Mouse (Mus musculus) C2C12 (cell line): ENCODE measurements at regions not wholly inside any gene's neighbourhood (a gene's known extent, or its start where the extent isn't known, plus 50 kb on each side); places are given as distances from the start of the nearest gene placed in this dataset.

Source experiments
- CTCF ChIP-seq: IDR thresholded peaks from one replicate; pipeline ENCODE4 v1.5.1; 2011; ENCODE audit not compliant: control insufficient read depth, insufficient read depth, insufficient read length
- FOSL1 ChIP-seq: IDR thresholded peaks from one replicate; pipeline ENCODE4 v1.8.0; 2011; ENCODE audit warnings: mild to moderate bottlenecking, low read length; ENCODE audit not compliant: poor library complexity, insufficient read depth, severe bottlenecking
- MYOD1 ChIP-seq: IDR thresholded peaks from one replicate; pipeline ENCODE4 v1.6.1; 2011; ENCODE audit warnings: low read depth; ENCODE audit not compliant: control insufficient read depth, insufficient read length
- USF1 ChIP-seq: IDR thresholded peaks from one replicate; pipeline ENCODE4 v1.6.1; 2011; ENCODE audit warnings: low read depth, mild to moderate bottlenecking, control low read depth, moderate library complexity

DNA sequence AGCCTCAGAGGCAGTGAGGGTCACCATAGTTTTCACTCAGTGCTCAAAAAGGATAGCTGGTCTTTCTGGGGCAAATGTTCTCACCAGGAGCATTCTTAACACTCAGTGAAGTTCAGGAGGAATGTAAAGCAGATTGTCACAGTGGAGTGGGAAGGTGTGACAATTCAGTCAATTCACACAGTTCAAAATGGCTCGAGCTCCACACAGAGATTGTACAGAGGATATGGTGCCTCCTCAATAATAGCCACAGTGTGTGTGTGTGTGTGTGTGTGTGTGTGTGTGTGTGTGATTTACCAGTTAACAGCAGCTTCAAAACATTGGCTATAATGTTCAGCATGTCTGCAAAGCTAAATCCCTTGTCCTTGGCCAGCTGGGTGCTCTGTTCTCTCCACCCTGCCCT is 279.3 kb upstream of the Gm12728 start:
- TF ChIP-seq FOSL1 (no peak), CTCF (no peak), MYOD1 (no peak), USF1 (no peak)
